Mouse (Mus musculus): Measurements from ENCODE around the gene Wscd2.
A peak's percentile ranks its signal among the peaks of the same experiment; 100 is the strongest.

Wscd2 gene

GRCm38 (mm10) chr5:113485584-113486162 is 4.5 kb upstream of the Wscd2 start:
- peak; percentile 70 for DNase-seq

- no peak for DNase-seq
Observed at GRCm38 (mm10) chr5:113487879-113488278, 2.3 kb upstream of the Wscd2 start.

DNA sequence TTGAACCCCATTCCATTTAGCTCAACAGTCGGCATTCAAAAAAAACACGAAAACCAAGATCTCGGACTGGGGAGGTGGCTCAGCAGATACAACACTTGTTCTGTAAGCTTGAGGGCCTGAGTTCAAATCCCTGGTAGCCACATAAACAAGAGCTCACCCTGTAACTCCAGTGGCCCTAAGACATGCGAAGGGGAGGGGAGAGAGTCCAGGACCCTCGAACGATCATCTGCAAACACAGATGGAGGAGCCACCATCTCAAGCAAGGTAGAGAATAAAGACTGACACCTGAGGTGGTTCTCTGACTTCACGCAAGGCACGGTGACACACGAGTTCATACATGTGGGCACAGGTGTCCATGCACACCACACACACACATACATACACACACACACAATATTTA is 516 bp upstream of the Wscd2 start:
- DNase-seq: peak; percentile 43

- DNase-seq: peak; percentile 84
Observed at GRCm38 (mm10) chr5:113490467-113491260, 531 bp downstream of the Wscd2 start.

DNA sequence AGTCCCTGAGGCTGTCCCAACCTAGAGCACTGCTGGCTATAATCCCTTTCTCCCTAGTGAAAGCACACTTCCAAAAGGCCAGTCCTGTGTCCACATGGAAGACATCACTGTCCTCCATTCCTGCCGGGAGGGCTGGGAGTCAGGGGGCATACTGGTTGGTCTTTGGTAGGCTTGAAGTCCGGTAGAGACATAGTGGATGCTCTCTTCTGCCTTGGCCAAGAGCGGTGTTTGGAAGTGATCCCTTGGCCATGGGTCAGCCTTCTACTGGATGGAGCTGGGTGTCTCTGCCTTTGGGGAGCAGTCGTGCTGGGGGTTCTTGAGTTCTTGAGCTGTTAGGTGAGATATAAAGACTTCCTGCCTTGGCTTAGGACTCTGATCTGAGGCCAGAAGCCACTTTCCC is 1.4 kb downstream of the Wscd2 start:
- peak; percentile 71 for DNase-seq

DNA sequence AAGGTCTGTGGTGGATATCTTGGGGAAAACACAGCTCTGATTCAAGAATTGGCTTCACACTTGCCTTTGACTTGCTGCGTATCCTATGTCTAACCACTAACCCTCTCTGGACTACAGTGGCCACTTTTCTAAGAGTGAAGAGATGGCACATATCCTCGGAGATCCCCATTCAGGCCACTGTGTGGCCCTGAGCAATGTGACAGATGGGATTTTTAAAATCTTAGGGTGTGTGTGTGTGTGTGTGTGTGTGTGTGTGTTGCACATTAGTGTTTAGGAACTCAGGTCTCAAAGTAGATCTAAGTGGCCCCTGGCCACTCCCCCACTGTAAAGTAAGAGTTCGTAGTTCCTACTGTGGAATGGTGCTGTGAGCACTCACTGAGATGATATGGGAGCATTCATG is 1.9 kb downstream of the Wscd2 start:
- DNase-seq: no peak

- DNase-seq: peak; percentile 67
Observed at GRCm38 (mm10) chr5:113492417-113493035, 2.4 kb downstream of the Wscd2 start.

DNA sequence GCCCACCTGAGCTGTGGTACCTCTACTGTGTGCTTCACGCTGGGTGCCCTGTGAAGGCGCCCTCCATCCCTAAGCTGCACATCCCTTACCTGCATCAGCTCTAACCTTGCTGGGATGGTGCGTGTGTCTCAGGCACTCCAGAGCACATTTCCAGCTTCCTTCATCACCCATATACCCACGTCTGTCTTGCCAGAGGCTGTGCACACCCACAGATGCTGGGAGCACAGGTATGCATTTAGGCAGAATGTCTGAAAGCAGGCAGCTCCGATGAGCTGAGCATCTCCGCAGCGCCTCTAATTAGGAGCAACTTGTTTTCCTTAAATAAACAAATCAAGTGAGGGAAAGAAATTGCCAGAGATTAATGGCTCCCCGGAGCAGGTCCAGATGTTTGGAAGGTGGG is 3.9 kb downstream of the Wscd2 start:
- peak; percentile 42 for DNase-seq

GRCm38 (mm10) chr5:113496926-113497325 is 6.8 kb downstream of the Wscd2 start:
- DNase-seq: no peak

DNA sequence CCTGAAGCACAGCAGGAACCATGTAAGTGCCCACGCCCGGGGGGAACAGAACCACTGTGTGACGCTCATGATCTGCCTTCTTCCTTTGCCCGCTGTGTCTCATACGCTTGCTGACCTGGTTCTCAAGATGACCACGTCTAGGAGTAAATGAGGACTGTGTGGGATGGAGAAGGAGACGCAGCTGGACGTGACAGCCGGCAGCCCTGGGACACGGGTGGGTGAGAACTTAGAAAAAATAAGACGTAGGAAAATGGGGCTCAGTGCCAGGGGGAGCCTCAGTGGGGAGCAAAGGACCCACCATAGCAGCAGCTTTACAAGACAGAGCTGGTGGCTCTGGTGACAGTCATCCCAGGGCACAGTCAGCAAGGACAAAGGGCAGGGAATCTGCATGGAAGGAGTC is 9.3 kb downstream of the Wscd2 start:
- peak; percentile 48 for DNase-seq

- DNase-seq: peak; percentile 83
Observed at GRCm38 (mm10) chr5:113503276-113503675, 13.1 kb downstream of the Wscd2 start.

DNA sequence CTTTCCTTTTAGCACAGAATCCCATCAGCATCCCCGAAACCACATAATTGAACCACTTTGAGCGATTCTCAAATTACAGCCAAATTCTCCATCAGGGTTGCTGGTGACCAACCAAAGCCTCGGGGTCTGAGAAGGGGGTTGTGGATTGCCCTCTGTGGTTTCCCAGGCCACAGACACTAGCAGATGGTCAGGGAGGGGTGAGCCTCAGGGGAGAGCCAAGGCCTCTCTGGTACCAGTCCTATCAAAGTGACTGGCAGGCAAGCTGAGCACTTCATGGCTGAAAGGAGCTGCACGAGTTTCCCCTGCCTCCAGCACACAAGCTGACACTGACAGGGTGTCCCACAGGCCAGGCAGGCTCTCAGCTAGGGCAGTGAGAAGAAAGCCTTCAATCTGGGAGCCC is 14.5 kb downstream of the Wscd2 start:
- peak; percentile 78 for DNase-seq

DNA sequence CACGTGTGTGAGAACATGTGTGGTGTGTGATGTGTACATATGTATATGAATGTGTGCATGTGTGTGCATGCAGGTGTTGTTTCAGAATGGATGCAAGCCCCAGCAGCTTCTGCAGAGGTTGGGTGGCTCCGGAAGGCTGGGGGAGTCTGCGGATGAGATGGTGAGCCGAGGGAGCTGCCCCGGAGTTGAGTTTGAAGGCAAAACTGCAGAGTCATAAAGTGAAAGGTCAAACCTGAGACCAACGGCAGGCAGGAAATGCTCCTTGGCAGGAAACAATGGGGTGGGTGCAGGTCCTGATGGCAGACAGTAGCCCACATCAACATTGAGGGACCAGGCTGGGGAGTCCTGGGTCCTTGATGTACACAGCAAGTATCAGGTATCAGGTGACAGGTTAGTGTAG is 15.9 kb downstream of the Wscd2 start:
- no peak for DNase-seq

GRCm38 (mm10) chr5:113506779-113507178 is 16.6 kb downstream of the Wscd2 start:
- no peak for DNase-seq

DNA sequence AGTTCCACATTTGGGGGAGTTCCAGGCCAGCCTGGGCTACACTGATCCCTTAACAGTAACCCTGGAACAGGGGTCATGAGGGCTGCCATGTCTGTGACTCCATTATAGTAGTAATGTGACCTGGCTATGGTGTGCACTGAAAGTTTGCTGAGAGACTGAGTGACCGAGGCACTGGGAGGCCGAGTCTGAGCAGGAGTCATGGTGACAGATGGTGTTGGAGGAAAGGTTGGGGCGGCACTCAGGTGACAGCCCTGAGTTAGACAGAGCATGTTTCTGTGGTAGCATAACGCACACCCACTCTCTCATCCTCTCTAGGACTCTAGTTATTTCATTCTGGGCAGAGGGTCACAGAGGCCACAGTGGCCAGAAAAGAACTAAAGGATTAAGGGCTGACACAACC is 19.0 kb downstream of the Wscd2 start:
- peak; percentile 64 for DNase-seq

DNA sequence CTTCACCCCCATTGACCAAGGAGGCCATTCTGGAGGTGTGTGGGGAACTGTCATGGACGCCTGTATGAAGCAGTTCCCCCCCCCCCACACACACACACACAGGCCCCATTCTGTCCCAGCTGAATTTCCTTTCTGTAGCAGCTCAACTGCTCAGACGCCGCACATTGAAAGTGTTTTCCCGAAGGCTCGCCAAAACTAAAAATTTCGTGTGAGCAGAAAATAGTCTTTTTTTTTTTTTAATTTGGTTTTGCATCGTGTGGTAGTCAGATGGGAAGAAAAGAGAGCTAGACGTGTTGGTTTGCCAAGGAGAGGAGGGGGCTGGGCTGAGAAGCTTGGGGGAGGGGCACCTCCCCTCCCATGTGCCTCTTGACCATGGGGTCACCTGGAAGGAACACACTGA is 23.5 kb downstream of the Wscd2 start:
- no peak for DNase-seq

DNA sequence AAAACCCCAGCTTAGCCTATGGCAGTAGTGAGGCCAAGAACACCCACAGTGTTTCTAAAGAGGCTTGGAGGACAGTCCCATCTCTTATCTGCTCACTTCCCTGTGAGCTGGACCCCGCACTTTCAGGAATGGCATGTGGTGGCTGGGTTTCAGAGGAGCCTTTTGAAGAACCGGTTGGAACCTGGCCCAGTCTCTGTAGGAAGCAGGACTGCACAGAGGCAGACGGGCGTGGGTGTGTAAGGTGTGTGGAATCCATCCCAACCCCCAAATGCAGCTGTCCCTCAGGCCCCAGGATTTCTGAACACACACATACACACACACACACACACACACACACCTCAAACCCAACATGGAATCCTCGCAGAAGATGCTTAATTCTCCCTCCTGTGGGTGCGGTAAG is 23.9 kb downstream of the Wscd2 start:
- peak; percentile 81 for DNase-seq

GRCm38 (mm10) chr5:113516119-113516872 is 26.2 kb downstream of the Wscd2 start:
- DNase-seq: no peak

DNA sequence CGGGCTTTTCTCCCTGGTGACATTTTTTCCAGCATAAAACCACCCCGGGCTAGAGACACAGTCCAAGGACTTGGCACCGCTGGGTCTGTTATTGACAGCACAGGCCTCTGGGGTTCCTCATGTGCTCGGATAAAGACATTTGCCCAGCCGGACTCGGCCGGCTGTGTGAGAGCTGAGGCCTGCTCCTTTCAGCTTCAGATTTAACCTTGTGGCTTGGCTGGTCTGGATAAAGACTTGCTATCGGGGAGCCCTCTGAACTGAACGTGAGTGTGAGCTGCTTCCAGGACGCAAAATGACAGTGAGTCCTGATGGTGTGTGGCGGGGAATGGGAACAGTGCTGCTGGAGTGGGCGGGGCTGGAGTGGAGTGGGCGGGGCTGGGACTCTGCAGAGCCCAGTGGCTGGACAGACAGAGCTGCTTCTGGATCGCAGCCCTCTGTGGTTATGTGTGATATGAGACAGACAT is 26.8 kb downstream of the Wscd2 start:
- no peak for DNase-seq

GRCm38 (mm10) chr5:113517387-113517786 is 27.3 kb downstream of the Wscd2 start:
- no peak for DNase-seq

GRCm38 (mm10) chr5:113521037-113521436 is 30.9 kb downstream of the Wscd2 start:
- DNase-seq: no peak

GRCm38 (mm10) chr5:113538826-113539225 is 48.7 kb downstream of the Wscd2 start:
- no peak for DNase-seq

GRCm38 (mm10) chr5:113539438-113539837 is 49.3 kb downstream of the Wscd2 start:
- no peak for DNase-seq
